Mouse (Mus musculus) CD8-positive naive resting alpha-beta T cell, adult 57 days (primary cell): ENCODE measurements around the gene Gm9376. TPM values are rescaled to one million over a fixed set of nuclear protein-coding genes. Genes with fewer than 3 reads are reported as not detected.

Experiments used
- total RNA-seq: library from RNA; stranded (reverse); gene quantifications from one replicate; pipeline ENCODE4 v1.2.4, GENCODE M21; 2023

Gene Gm9376
- not detected for total RNA-seq

GRCm38 (mm10) chr14:118266660-118267059 lies at the start of gene Gm9376:
Gene Gm9376, plus strand, starts transcription at chr14:118266960.

DNA sequence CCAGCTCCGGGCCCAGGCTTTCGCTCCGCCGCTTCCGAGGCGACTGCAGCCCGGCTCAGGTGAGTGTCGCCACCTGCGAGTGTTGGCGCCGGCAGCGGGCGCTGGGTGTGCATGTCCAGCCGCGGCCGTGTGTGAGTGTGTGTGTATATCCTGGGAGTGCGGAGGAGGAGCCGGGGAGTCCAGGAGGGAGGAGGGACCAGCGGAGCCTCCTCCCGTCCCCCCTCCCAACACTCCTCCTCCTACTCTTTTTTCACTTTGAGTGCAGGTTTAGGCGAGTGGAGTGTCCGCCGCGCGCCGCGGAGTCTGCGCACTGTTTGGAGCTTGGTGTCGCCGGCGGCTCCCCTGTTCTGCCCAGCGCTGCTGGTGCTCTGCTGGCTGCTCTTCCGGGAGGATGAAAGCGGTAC lies 29.9 kb upstream of the Gm9376 start, which contains the start of gene Sox21:
TSS of gene Sox21 (minus strand) at position 145 of the 404 bp plus-strand sequence.

Other genes starting within 250 kb of the Gm9376 start
- 0.15 TPM for gene Dct, start 214.7 kb upstream of the Gm9376 start, total RNA-seq
- 15.3 TPM for gene Tgds, start 134.2 kb upstream of the Gm9376 start, total RNA-seq
- 14.8 TPM for gene Gpr180, start 129.8 kb upstream of the Gm9376 start, total RNA-seq
- not detected for gene Sox21, start 29.9 kb upstream of the Gm9376 start, total RNA-seq